Mouse (Mus musculus) embryonic facial prominence, embryonic 14.5 days (tissue): ENCODE measurements at regions not wholly inside any gene's neighbourhood (a gene's known extent, or its start where the extent isn't known, plus 50 kb on each side); places are given as distances from the start of the nearest gene placed in this dataset.
A peak's percentile ranks its signal among the peaks of the same experiment; 100 is the strongest.

Experiments used
- ATAC-seq: fragments of 200-750 bp; cut with Nextera tagmentation; 2 replicates; pipeline ENCODE4 v1.8.0; 2017; ENCODE audit warnings: low read depth, moderate number of reproducible peaks, moderate TSS enrichment
- DNase-seq: peaks from one replicate; pipeline ENCODE4 v3.0.0-alpha.2; 2015; ENCODE audit warnings: low spot score
- H3K27ac ChIP-seq: fragments of 300-500 bp; sonication (generic); replicated peaks from 2 replicates; pipeline ENCODE4 v1.5.1; 2014; ENCODE audit warnings: low read depth, mild to moderate bottlenecking, low read length, moderate library complexity
- H3K27me3 ChIP-seq: fragments of 300-500 bp; sonication (generic); replicated peaks from 2 replicates; pipeline ENCODE4 v1.6.1; 2014; ENCODE audit warnings: low read length; ENCODE audit not compliant: control insufficient read depth, insufficient read depth
- H3K36me3 ChIP-seq: fragments of 300-500 bp; sonication (generic); 2 replicates; pipeline ENCODE4 v1.6.1; 2014; ENCODE audit warnings: low read length, mixed read lengths; ENCODE audit not compliant: control insufficient read depth, insufficient read depth
- H3K4me1 ChIP-seq: fragments of 300-500 bp; sonication (generic); 2 replicates; pipeline ENCODE4 v1.6.1; 2014; ENCODE audit warnings: antibody characterized with exemption, low read length; ENCODE audit not compliant: control insufficient read depth, insufficient read depth
- H3K4me2 ChIP-seq: fragments of 300-500 bp; sonication (generic); 2 replicates; pipeline ENCODE4 v1.6.1; 2014; ENCODE audit warnings: low read depth, mild to moderate bottlenecking, low read length, moderate library complexity, mixed read lengths
- H3K4me3 ChIP-seq: fragments of 300-500 bp; sonication (generic); 2 replicates; pipeline ENCODE4 v1.5.1; 2014; ENCODE audit warnings: low read depth, mild to moderate bottlenecking, low read length
- H3K9ac ChIP-seq: fragments of 300-500 bp; sonication (generic); 2 replicates; pipeline ENCODE4 v1.6.1; 2014; ENCODE audit warnings: low read depth, mild to moderate bottlenecking, low read length, moderate library complexity, mixed read lengths
- H3K9me3 ChIP-seq: fragments of 300-500 bp; sonication (generic); 2 replicates; pipeline ENCODE4 v1.6.1; 2016; ENCODE audit warnings: low read length; ENCODE audit not compliant: control insufficient read depth
- WGBS: fragments of 180-500 bp; shearing (Covaris S2); extraction: QIAGEN DNeasy Blood & Tissue Kit; methylation state at CpG from one replicate; pipeline ENCODE4 v1.1.7; 2014; 5-methylcytosine and 5-hydroxymethylcytosine counted together

- Histone ChIP-seq H3K4me3 (no peak overlapping the region), H3K9me3 (no peaks in the 10 kb centered on the region), H3K36me3 (no peaks in the 10 kb centered on the region), H3K4me1 (peaks cover 7% of the 10 kb centered on the region; the same call in 1 of the 2 replicates), H3K27me3 (no peaks in the 10 kb centered on the region), H3K27ac (no peak overlapping the region), H3K4me2 (no peak overlapping the region), H3K9ac (no peak overlapping the region)
- peak; percentile 37 for DNase-seq
- no peak; the same call in 1 of the 2 replicates for ATAC-seq
- WGBS, result 75% methylated on average over 10 of the region's 10 CpGs
Observed at GRCm38 (mm10) chr2:169357400-169357799, 230.1 kb downstream of the Gm11011 start.

- H3K4me1 ChIP-seq, result no peaks in the 10 kb centered on the region
- WGBS, result 77% methylated on average over 7 of the region's 7 CpGs
- no peaks in the 10 kb centered on the region for H3K9me3 ChIP-seq
- DNase-seq (no peak), ATAC-seq (no peak)
- no peak overlapping the region for H3K4me3 ChIP-seq
- H3K27me3 ChIP-seq, result no peaks in the 10 kb centered on the region
- no peaks in the 10 kb centered on the region for H3K36me3 ChIP-seq
- H3K4me2 ChIP-seq, result no peak overlapping the region
- H3K27ac ChIP-seq, result no peak overlapping the region
- no peak overlapping the region for H3K9ac ChIP-seq
Observed at GRCm38 (mm10) chr2:169351547-169351946, 236.0 kb downstream of the Gm11011 start.

DNA sequence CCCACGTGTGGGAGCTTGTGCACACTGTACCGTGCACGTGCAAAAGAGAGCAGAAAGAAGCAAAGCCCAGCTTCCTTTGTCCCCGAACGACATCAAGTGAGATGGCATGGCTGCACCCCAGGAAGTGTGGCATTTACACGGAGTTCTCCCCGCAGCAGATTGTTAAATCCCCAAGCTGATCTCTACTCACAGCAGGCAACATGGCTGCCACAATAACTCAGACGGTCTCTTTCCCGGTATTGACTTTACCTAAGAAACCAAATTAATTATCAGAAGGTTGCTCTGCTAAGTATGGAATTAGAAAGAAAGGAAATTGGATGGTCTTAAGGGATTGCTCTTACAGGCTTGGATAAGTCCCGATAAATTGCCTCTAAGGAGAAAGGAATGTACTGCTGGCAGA, 241.4 kb downstream of the Gm11011 start:
- Histone ChIP-seq H3K4me2 (no peak overlapping the region), H3K27me3 (no peaks in the 10 kb centered on the region), H3K4me1 (no peaks in the 10 kb centered on the region; the same call in 1 of the 2 replicates), H3K36me3 (no peaks in the 10 kb centered on the region), H3K9me3 (no peaks in the 10 kb centered on the region), H3K27ac (no peak overlapping the region), H3K9ac (no peak overlapping the region), H3K4me3 (no peak overlapping the region)
- ATAC-seq, result no peak; the same call in 1 of the 2 replicates
- DNase-seq, result no peak
- 61% methylated on average over 10 of the region's 10 CpGs for WGBS

- H3K4me3 ChIP-seq, result no peak overlapping the region
- no peak overlapping the region for H3K9ac ChIP-seq
- H3K9me3 ChIP-seq, result no peaks in the 10 kb centered on the region
- DNase-seq (no peak), ATAC-seq (no peak)
- H3K27me3 ChIP-seq, result no peaks in the 10 kb centered on the region
- H3K27ac ChIP-seq, result no peak overlapping the region
- 76% methylated on average over 5 of the region's 5 CpGs for WGBS
- no peaks in the 10 kb centered on the region for H3K36me3 ChIP-seq
- no peak overlapping the region for H3K4me2 ChIP-seq
- no peaks in the 10 kb centered on the region for H3K4me1 ChIP-seq
Observed at GRCm38 (mm10) chr2:169319521-169319920, 268.0 kb downstream of the Gm11011 start.

GRCm38 (mm10) chr2:169314396-169314930, 273.1 kb downstream of the Gm11011 start:
- ATAC-seq, result no peak
- no peaks in the 10 kb centered on the region for H3K27me3 ChIP-seq
- WGBS, result 26% methylated on average over 2 of the region's 2 CpGs

DNA sequence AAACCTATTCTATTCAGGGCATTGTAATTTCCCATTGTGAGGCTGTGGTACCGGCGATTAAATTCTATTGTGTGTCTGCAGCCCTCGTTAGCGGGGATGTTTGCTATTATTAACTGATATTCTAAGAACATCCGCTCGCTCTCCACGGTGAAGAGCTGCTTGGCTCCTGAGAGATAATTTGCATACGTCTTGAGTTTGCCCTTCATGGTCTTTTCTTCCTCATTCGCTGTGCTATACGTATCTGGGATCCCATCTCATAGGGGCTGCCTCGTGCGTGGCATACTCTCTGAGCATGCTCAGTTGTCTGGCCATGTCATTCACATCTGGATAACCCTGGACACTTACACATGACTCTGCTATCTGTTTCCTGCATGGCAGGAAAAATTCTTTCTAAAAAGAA, 275.7 kb downstream of the Gm11011 start:
- WGBS, result 57% methylated on average over 12 of the region's 12 CpGs
- Histone ChIP-seq H3K27ac (no peak overlapping the region), H3K4me1 (no peaks in the 10 kb centered on the region), H3K36me3 (no peaks in the 10 kb centered on the region), H3K4me3 (no peak overlapping the region), H3K9ac (no peak overlapping the region), H3K27me3 (no peaks in the 10 kb centered on the region), H3K4me2 (no peak overlapping the region), H3K9me3 (no peaks in the 10 kb centered on the region)
- no peak for DNase-seq
- no peak for ATAC-seq

More at GRCm38 (mm10) chr2:169314396-169314930, 273.1 kb downstream of the Gm11011 start:
- H3K36me3 ChIP-seq, result no peaks in the 10 kb centered on the region
- no peaks in the 10 kb centered on the region for H3K4me1 ChIP-seq
- no peak overlapping the region for H3K9ac ChIP-seq
- no peak overlapping the region for H3K4me3 ChIP-seq
- DNase-seq, result no peak
- H3K4me2 ChIP-seq, result no peak overlapping the region
- no peak overlapping the region for H3K27ac ChIP-seq
- H3K9me3 ChIP-seq, result no peaks in the 10 kb centered on the region

DNA sequence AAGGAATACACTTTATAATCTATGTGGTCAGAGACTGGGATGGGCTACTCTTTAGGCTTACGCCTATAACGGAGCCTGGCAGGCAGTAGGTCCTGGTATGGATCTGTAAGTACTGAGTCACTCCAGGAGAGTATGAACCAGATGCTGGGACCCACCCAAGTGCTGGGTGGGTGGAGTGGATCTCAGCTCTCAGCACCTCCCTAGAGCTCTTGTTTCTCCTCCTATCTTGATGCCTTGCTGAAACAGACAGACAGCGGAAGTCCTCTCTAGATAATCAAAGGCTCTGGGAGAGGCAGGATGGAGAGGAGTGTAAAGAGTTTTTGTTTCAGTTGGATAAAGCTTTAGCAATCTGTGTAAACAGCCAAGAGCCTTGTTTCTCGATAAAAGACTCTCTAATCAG, 276.2 kb downstream of the Gm11011 start:
- Histone ChIP-seq H3K4me2 (no peak overlapping the region), H3K9me3 (no peaks in the 10 kb centered on the region), H3K27ac (no peak overlapping the region), H3K4me3 (no peak overlapping the region), H3K27me3 (no peaks in the 10 kb centered on the region), H3K9ac (no peak overlapping the region), H3K36me3 (no peaks in the 10 kb centered on the region), H3K4me1 (no peaks in the 10 kb centered on the region)
- DNase-seq, result no peak
- ATAC-seq, result no peak
- 56% methylated on average over 4 of the region's 4 CpGs for WGBS

GRCm38 (mm10) chr2:169304360-169304759, 283.2 kb downstream of the Gm11011 start:
- no peaks in the 10 kb centered on the region for H3K4me1 ChIP-seq
- H3K27me3 ChIP-seq, result no peaks in the 10 kb centered on the region
- 0 out of 2 replicates have a peak, but pooled peaks cover 3% of the 10 kb centered on the region for H3K9me3 ChIP-seq
- H3K4me2 ChIP-seq, result no peak overlapping the region
- 92% methylated on average over 3 of the region's 3 CpGs for WGBS
- ATAC-seq, result no peak
- H3K27ac ChIP-seq, result no peak overlapping the region
- H3K4me3 ChIP-seq, result no peak overlapping the region
- H3K9ac ChIP-seq, result no peak overlapping the region
- H3K36me3 ChIP-seq, result no peaks in the 10 kb centered on the region
- DNase-seq, result no peak

DNA sequence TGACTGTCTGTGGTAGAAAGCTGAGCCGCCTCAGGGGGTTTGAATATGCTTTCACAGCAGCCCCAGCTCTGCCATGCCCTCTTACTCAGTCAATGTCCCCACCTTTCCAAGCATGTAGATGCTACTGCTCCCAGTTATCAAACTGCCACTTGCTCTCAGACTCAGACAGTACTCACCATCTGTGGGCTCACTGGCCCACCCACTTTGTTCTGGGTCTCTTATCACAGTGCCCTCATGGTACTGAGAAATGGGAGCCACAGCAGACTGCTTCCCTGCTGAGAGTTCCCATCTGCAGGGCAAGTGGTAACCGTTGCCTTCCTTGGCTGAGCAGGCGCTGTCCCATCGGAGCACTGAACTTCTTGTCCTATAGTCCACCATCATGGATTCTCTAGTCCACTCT, 286.6 kb downstream of the Gm11011 start:
- Histone ChIP-seq H3K4me1 (peaks cover 4% of the 10 kb centered on the region; the same call in 1 of the 2 replicates), H3K9ac (no peak overlapping the region), H3K27ac (no peak overlapping the region), H3K4me2 (no peak overlapping the region), H3K4me3 (no peak overlapping the region), H3K9me3 (0 out of 2 replicates have a peak, but pooled peaks cover 2% of the 10 kb centered on the region), H3K27me3 (no peaks in the 10 kb centered on the region), H3K36me3 (no peaks in the 10 kb centered on the region)
- no peak for DNase-seq
- ATAC-seq, result no peak
- WGBS, result 77% methylated on average over 4 of the region's 4 CpGs
